Mouse (Mus musculus) limb, embryonic 15.5 days (tissue): ENCODE measurements around the gene Zmat3. TPM values are rescaled to one million over a fixed set of nuclear protein-coding genes. Genes with fewer than 3 reads are reported as not detected.

Source experiments
- ATAC-seq: fragments of 200-750 bp; cut with Nextera tagmentation; 2 replicates; pipeline ENCODE4 v1.8.0; 2017; ENCODE audit warnings: low read depth, moderate TSS enrichment; ENCODE audit not compliant: insufficient number of reproducible peaks, low FRiP score, low TSS enrichment
- H3K27ac ChIP-seq: fragments of 300-500 bp; sonication (generic); 2 replicates; pipeline ENCODE4 v1.5.1; 2015; ENCODE audit warnings: moderate library complexity, mild to moderate bottlenecking, inconsistent platforms
- H3K27me3 ChIP-seq: fragments of 300-500 bp; sonication (generic); 2 replicates; pipeline ENCODE4 v1.6.1; 2015; ENCODE audit warnings: inconsistent platforms
- H3K36me3 ChIP-seq: fragments of 300-500 bp; sonication (generic); 2 replicates; pipeline ENCODE4 v1.6.1; 2015; ENCODE audit warnings: inconsistent platforms
- H3K4me1 ChIP-seq: fragments of 300-500 bp; sonication (generic); 2 replicates; pipeline ENCODE4 v1.6.1; 2015; ENCODE audit warnings: inconsistent platforms
- H3K4me2 ChIP-seq: fragments of 300-500 bp; sonication (generic); 2 replicates; pipeline ENCODE4 v1.6.1; 2015; ENCODE audit warnings: mild to moderate bottlenecking, inconsistent platforms
- H3K4me3 ChIP-seq: fragments of 300-500 bp; sonication (generic); 2 replicates; pipeline ENCODE4 v1.5.1; 2015; ENCODE audit warnings: mild to moderate bottlenecking, inconsistent platforms
- H3K9ac ChIP-seq: fragments of 300-500 bp; sonication (generic); 2 replicates; pipeline ENCODE4 v1.6.1; 2015; ENCODE audit warnings: inconsistent platforms
- H3K9me3 ChIP-seq: fragments of 300-500 bp; sonication (generic); 2 replicates; pipeline ENCODE4 v1.6.1; 2016; ENCODE audit warnings: inconsistent platforms
- WGBS: fragments of 180-500 bp; shearing (Covaris S2); methylation state at CpG from one replicate; pipeline ENCODE4 v1.1.7; 2015; 5-methylcytosine and 5-hydroxymethylcytosine counted together
- polyA plus RNA-seq: library from polyadenylated mRNA; unstranded; fragments of >200 nt; fragmentation: Nextera tagmentation; extraction: Ambion mirVana; gene quantifications from 2 replicates; pipeline ENCODE4 v1.2.1, GENCODE M21; 2015

The Zmat3 gene
- polyA plus RNA-seq, 1 experiment from 2014 or later: 6.0 TPM

DNA sequence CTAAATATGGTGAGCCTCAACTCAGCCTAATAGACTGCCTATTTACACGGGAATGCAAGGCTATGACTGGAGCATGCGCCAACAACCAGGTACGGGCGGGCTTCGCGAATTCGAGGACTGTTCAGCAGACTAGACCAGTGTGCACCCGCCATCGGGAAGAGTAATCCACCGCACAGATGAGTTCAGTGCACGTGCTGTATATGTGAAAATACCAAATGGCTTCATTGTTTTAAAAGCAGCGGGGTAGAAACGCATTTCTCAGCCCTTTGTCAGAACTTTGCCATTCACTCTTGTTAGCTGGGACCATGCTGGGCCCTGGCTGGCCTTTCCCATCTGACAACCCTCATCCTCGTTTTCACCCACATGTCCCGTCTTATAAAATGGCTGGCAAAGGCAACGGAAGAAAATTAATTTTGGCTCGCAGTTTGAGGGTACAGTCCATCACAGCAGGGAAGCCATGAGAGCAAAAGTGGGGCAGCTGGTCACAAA lies 476 bp upstream of the Zmat3 start:
- no peak overlapping the region for H3K9ac ChIP-seq

DNA sequence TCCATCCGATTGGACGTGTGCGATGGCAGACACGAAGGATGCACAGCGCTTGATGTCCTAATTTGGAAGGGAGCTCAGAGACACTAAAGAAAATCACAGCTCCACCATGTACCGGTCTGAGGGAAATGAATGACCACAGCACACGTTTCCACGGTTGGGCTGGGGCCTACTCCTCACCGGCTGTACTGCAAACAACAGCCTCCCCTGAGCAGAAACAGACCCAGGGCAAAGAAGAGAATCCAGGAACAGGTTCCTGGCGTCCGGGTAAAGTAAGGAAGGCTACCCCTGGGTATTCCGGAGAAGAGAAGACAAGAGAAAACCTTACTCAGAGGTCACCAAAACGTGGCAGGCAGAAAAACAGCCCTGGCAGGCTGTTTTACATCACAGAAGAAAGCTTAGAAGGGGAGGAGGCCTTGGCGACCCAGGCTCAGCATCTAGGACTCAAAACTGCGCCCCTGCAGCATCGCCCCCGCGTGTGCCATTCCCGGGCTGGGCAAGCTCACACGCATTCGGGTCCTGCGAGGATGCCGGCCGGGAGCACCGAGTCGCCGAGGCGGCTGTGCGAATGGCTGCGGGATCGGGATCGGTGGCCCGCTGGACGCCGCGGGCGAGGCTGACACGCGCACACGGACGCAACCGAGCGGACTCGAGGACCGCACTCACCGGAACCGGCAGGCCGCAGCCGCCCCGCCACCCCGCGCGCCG lies 821 bp downstream of the Zmat3 start:
- Histone ChIP-seq H3K27ac (peak overlapping the region; percentile 76), H3K9me3 (no peaks in the 10 kb centered on the region), H3K9ac (peak overlapping the region; percentile 69), H3K4me2 (peak overlapping the region; percentile 67), H3K4me3 (peak overlapping the region; percentile 71), H3K4me1 (peaks cover 11% of the 10 kb centered on the region; the same call in 1 of the 2 replicates), H3K36me3 (no peaks in the 10 kb centered on the region), H3K27me3 (no peaks in the 10 kb centered on the region)
- ATAC-seq: no peak
- 2% methylated on average over 52 of the region's 54 CpGs for WGBS

More for the DNA sequence above, 476 bp upstream of the Zmat3 start:
- no peaks in the 10 kb centered on the region for H3K9me3 ChIP-seq
- no peak overlapping the region for H3K27ac ChIP-seq
- no peaks in the 10 kb centered on the region for H3K36me3 ChIP-seq
- peaks cover 5% of the 10 kb centered on the region; the same call in 1 of the 2 replicates for H3K4me1 ChIP-seq
- WGBS: 64% methylated on average over 17 of the region's 17 CpGs
- no peak for ATAC-seq
- peak overlapping the region; percentile 71 for H3K4me3 ChIP-seq
- H3K27me3 ChIP-seq: no peaks in the 10 kb centered on the region
- peak overlapping the region; percentile 67 for H3K4me2 ChIP-seq

GRCm38 (mm10) chr3:32364195-32364594 lies 1.6 kb downstream of the Zmat3 start:
- Histone ChIP-seq H3K4me1 (peaks cover 11% of the 10 kb centered on the region; the same call in 1 of the 2 replicates), H3K4me2 (no peak overlapping the region), H3K4me3 (no peak overlapping the region), H3K27me3 (no peaks in the 10 kb centered on the region), H3K36me3 (no peaks in the 10 kb centered on the region), H3K9me3 (no peaks in the 10 kb centered on the region), H3K27ac (no peak overlapping the region), H3K9ac (no peak overlapping the region)
- 48% methylated on average over 4 of the region's 4 CpGs for WGBS
- ATAC-seq: no peak

GRCm38 (mm10) chr3:32361221-32361620 lies 4.6 kb downstream of the Zmat3 start:
- no peak overlapping the region for H3K4me2 ChIP-seq
- H3K4me1 ChIP-seq: peaks cover 10% of the 10 kb centered on the region; the same call in 1 of the 2 replicates
- H3K27me3 ChIP-seq: no peaks in the 10 kb centered on the region
- no peak overlapping the region for H3K4me3 ChIP-seq
- no peaks in the 10 kb centered on the region for H3K9me3 ChIP-seq
- no peak overlapping the region for H3K9ac ChIP-seq
- no peak for ATAC-seq
- 24% methylated on average over 6 of the region's 6 CpGs for whole genome bisulfite sequencing
- 0 out of 2 replicates have a peak, but pooled peaks cover 5% of the 10 kb centered on the region for H3K36me3 ChIP-seq
- H3K27ac ChIP-seq: no peak overlapping the region

- Histone ChIP-seq H3K4me3 (no peak overlapping the region), H3K9ac (no peak overlapping the region), H3K4me1 (no peaks in the 10 kb centered on the region), H3K9me3 (no peaks in the 10 kb centered on the region), H3K36me3 (peaks cover 11% of the 10 kb centered on the region; the same call in 1 of the 2 replicates), H3K4me2 (no peak overlapping the region), H3K27me3 (no peaks in the 10 kb centered on the region), H3K27ac (no peak overlapping the region)
- 80% methylated on average over 6 of the region's 6 CpGs for WGBS
- ATAC-seq: no peak
These were observed 17.9 kb downstream of the Zmat3 start for GRCm38 (mm10) chr3:32347881-32348280.

DNA sequence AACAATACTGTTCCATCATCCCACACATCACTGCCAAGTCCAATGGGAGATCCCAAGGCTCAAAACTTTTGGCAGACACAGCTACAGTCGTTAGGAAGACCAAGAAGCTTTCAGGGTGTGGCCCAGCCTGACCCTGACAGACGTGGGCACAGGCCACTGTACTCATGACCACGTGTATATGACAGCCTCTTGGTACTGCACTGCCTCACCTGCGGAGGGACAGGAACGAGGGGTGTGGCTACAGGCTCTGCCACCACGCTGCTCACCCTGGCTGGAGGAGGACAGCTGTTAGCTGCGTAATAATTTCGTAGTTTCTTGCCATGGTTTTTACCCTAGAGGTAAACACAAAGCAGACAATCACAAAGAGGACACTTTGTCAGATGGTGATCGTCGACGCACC lies 20.6 kb downstream of the Zmat3 start:
- no peak for ATAC-seq
- H3K4me1 ChIP-seq: no peaks in the 10 kb centered on the region
- no peaks in the 10 kb centered on the region for H3K27me3 ChIP-seq
- H3K9ac ChIP-seq: no peak overlapping the region
- no peaks in the 10 kb centered on the region for H3K9me3 ChIP-seq
- H3K36me3 ChIP-seq: peaks cover 24% of the 10 kb centered on the region
- H3K27ac ChIP-seq: no peak overlapping the region
- WGBS: 81% methylated on average over 11 of the region's 11 CpGs
- H3K4me3 ChIP-seq: no peak overlapping the region
- H3K4me2 ChIP-seq: no peak overlapping the region

DNA sequence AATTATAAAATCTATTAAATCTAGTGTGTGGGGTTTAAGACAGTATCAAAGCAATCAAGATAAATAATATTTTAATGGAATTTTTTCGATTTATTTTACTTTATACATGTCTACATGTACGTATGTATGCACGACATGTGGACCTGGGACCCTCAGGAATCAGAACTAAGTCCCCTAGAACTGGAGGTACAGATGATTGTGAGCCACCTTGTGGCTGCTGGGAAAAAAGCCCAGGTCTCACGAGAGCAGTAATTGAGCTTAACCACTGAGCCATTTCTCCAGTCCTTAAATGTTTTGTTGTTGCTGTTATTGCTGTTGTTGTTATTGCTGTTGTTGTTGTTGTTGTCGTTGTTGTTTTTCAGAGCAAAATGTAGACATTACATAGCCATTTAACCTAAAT lies 21.0 kb downstream of the Zmat3 start:
- Histone ChIP-seq H3K4me1 (no peaks in the 10 kb centered on the region), H3K9ac (no peak overlapping the region), H3K27ac (no peak overlapping the region), H3K36me3 (peaks cover 24% of the 10 kb centered on the region), H3K4me2 (no peak overlapping the region), H3K27me3 (no peaks in the 10 kb centered on the region), H3K4me3 (no peak overlapping the region), H3K9me3 (no peaks in the 10 kb centered on the region)
- ATAC-seq: no peak
- 77% methylated on average over 5 of the region's 5 CpGs for WGBS

- 76% methylated on average over 12 of the region's 12 CpGs for WGBS
- no peak for ATAC-seq
- no peaks in the 10 kb centered on the region for H3K9me3 ChIP-seq
- no peak overlapping the region for H3K27ac ChIP-seq
- no peak overlapping the region for H3K9ac ChIP-seq
- no peak overlapping the region for H3K4me3 ChIP-seq
- peaks cover 24% of the 10 kb centered on the region for H3K36me3 ChIP-seq
- no peak overlapping the region for H3K4me2 ChIP-seq
- H3K4me1 ChIP-seq: no peaks in the 10 kb centered on the region
- H3K27me3 ChIP-seq: no peaks in the 10 kb centered on the region
These were observed 22.4 kb downstream of the Zmat3 start for GRCm38 (mm10) chr3:32343371-32343770.

DNA sequence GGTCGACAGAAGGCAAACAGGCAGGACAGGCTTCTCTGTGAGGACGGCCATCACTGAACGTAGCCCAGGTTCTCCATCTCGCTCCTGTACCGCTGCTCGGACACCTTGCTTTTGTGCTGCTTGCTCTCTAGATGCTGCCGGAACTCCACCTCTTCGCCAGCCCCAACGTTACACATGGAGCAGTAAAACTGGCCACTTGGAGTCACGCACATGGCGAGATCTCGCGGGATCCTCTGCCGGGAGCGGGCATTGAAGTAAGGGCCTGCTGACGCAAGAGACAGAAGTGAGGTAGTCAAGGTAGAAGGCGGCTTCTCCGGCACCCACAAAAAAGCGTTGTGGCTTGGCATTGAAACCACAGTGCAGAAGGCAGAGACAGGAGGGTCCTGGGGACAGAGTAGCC lies 24.4 kb downstream of the Zmat3 start:
- Histone ChIP-seq H3K36me3 (peaks cover 24% of the 10 kb centered on the region), H3K27ac (no peak overlapping the region), H3K4me3 (no peak overlapping the region), H3K27me3 (no peaks in the 10 kb centered on the region), H3K9me3 (no peaks in the 10 kb centered on the region), H3K4me1 (no peaks in the 10 kb centered on the region), H3K9ac (no peak overlapping the region), H3K4me2 (no peak overlapping the region)
- ATAC-seq: no peak
- whole genome bisulfite sequencing: 91% methylated on average over 19 of the region's 19 CpGs

GRCm38 (mm10) chr3:32338231-32338630 lies 27.6 kb downstream of the Zmat3 start:
- ATAC-seq: no peak
- whole genome bisulfite sequencing: 69% methylated on average over 7 of the region's 7 CpGs
- no peak overlapping the region for H3K27ac ChIP-seq

GRCm38 (mm10) chr3:32337770-32338169 lies 28.0 kb downstream of the Zmat3 start:
- Histone ChIP-seq H3K27me3 (no peaks in the 10 kb centered on the region), H3K27ac (no peak overlapping the region)
- 66% methylated on average over 7 of the region's 7 CpGs for WGBS

More at GRCm38 (mm10) chr3:32338231-32338630, 27.6 kb downstream of the Zmat3 start:
- H3K9me3 ChIP-seq: no peaks in the 10 kb centered on the region
- no peaks in the 10 kb centered on the region for H3K4me1 ChIP-seq
- peaks cover 20% of the 10 kb centered on the region for H3K36me3 ChIP-seq
- no peak overlapping the region for H3K9ac ChIP-seq
- H3K27me3 ChIP-seq: no peaks in the 10 kb centered on the region
- no peak overlapping the region for H3K4me2 ChIP-seq
- no peak overlapping the region for H3K4me3 ChIP-seq

DNA sequence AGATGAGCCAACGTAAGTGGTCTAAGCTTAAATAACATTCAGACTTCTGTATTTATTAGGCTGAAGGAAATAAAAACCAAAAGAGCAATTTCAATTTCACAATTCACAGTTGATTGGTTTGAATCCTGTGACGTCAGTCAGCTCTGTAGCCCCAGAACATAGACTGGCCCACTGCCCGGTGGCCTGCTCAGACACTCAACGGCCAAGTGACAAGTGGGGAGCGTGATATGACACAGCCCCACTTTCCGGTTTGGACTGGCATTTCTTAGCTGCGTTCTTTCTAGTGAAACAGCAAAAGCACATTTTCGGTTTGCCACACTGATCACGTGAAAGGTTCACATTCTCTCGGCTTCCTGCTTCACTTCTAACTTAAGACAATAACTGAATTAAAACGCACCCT lies 30.9 kb downstream of the Zmat3 start:
- Histone ChIP-seq H3K9me3 (no peaks in the 10 kb centered on the region), H3K9ac (no peak overlapping the region), H3K36me3 (no peaks in the 10 kb centered on the region), H3K27ac (no peak overlapping the region), H3K4me2 (no peak overlapping the region), H3K27me3 (no peaks in the 10 kb centered on the region), H3K4me3 (no peak overlapping the region), H3K4me1 (no peaks in the 10 kb centered on the region)
- ATAC-seq: no peak
- WGBS: 85% methylated on average over 11 of the region's 11 CpGs

More at GRCm38 (mm10) chr3:32337770-32338169, 28.0 kb downstream of the Zmat3 start:
- no peak overlapping the region for H3K4me3 ChIP-seq
- H3K9me3 ChIP-seq: no peaks in the 10 kb centered on the region
- no peak for ATAC-seq
- H3K36me3 ChIP-seq: peaks cover 17% of the 10 kb centered on the region
- no peak overlapping the region for H3K4me2 ChIP-seq
- H3K9ac ChIP-seq: no peak overlapping the region
- no peaks in the 10 kb centered on the region for H3K4me1 ChIP-seq
